Mouse (Mus musculus) gastrocnemius, postnatal 25 days (tissue): Measurements from ENCODE around the gene Spaca9. TPM values are rescaled to one million over a fixed set of nuclear protein-coding genes. Genes with fewer than 3 reads are reported as not detected.
A peak's percentile ranks its signal among the peaks of the same experiment; 100 is the strongest.

ENCODE experiments used
- DNase-seq: peaks from one replicate; pipeline ENCODE4 v3.0.0; 2022
- long read RNA-seq, 2 experiments: library from polyadenylated mRNA; stranded (forward); transcript quantifications; one replicate each; pipeline ENCODE4 v2.0.0; 2021
- total RNA-seq, 2 experiments: library from RNA; stranded (reverse); gene quantifications; 1 replicate in 1 of 2; 2 replicates in 1 of 2; pipeline ENCODE4 v1.2.3; 2021

Gene Spaca9
- total RNA-seq, result not detected
- long read RNA-seq, experiment 1, result 0 reads
- long read RNA-seq, experiment 2, partial matches to known transcripts, result 0 of 1 reads
- long read RNA-seq, experiment 2, other reads (novel, unspliced or antisense), result 0 of 1 reads

DNA sequence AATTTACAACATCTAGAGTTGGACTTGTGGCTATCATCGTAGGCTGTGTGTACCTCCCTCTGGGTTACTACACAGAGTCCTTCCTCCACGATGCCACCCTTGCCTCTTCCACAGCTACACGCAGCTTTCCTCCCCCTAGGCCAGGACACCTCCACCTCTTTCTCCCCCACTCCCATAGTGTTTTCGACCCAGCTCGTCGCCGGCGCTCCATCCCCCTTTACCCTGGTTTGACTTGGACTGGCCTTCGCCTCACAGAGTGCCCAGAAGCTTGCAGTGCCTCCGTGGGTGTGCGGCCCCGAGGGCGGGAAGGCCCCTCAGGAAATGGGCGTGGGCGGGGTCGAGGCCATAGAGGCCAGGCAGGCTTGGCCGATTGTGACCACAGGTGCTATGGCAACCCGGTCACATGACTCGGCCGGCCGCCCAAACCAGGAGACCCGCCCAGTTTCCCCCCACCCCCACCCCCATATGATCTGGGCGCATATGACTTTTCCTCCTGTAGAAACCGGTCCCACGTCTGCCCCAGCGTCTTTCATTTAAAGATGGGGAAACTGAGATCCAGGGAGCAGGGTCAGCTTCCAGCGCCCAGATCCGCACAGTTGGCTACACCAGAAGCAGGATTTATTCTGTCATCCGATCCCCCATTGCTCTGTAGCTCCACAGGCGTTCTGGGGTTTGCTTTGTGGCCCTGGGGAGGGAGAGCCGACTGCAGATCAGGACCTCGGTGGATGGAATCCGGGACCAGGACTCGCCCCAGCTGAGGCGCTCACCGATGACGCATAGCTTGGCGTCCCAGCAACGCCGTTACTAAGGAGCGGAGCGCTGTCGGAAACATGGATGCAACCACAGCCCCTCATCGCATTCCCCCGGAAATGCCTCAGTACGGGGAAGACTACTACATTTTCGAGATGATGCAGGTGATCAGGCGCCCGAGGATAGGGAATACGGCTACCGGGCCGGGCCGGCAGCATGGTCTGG, at the start of gene Spaca9, which contains the start of gene Ak8:
Gene Spaca9 (minus strand): TSS at position 367 of the 975 bp plus-strand sequence.
Gene Ak8 (plus strand): TSS at position 804 of the 975 bp plus-strand sequence.
- peak; percentile 63 for DNase-seq

DNA sequence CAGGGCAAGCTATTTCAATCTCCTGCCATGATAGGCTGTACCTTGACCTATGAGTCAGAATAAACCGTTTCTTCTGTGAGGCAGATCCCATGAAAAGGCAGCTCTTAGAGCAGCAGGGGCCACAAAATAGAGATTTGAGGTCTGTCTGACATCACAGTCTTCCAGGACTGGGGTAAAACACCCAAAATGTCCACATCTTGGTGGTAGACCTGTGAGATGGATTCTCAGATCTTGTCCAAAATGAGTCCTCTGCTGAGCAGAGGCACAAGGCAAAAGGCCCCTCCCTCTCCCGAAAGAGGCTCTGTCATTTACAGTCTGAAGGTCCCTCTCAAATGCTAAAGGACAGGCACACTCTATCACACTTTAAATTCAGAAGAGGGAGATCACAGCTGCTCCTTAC, 48.2 kb upstream of the Spaca9 start:
- DNase-seq, result no peak

DNA sequence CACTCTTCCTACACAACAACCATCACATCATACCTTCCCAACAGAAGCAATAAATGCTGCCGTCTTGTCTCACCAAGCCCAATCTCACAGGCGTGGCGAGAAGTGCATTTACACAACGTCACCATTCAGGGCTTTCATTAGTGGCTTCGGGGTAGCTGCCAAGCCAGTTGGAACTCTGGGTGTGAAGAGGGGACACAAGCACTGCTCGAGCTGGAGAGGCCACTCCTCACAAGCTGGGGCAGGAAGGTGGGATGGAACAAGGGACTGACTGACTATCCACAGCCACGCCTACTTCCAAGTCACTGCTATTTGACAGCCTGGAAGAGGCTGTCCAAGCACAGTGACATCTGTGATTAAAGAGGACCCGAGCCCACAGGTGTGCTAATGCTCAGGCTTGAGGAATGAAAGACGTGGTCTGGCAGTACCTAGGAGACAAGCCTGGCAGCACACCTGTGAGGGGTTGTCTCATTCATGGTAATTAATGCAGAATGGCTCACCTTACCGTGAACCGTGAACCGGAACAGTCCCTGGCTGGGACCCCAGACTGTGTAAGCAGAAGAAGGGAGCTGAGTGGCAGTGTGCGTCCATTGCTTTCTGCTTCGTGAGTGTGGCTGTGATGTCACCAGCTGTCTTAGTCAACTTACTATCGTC, 47.3 kb upstream of the Spaca9 start:
- no peak for DNase-seq

DNA sequence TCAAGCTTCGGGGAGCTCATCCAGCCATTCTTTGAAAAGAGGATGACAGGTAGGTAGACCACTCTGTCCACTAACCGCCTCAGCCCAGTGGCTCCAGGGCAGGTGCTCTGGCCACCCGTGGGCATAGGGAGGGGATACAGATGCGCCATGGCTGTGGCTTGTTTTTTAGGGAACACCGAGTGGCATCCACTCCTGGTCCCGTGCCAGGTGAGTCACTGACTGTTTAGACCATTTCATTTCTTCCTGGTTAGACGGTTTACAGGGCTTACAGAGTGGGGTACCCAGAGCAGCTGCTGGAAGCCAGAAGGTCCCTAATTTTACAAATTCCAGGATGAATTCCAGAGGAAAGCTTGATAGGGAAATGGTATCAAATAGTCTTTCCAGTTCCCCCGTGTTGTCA, 43.2 kb upstream of the Spaca9 start:
- DNase-seq, result no peak

DNA sequence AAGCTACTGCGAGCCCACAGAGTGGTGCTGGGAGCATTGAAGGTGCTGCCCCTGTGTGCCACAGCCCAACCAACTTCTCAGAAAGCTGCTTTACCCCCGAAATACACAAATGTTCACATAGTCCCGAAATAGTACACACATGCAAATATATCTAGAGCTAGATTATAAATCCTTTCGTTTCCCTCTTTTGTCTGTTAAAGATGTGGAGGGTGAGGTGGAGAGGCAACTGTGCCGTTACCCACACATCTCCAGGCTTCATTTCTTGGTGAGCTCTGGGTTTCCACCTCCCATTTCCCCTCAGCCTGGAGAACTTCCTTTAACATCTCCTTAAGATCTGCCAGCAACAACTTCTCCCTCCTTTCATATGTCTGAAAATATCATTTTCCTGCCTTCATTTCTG, 40.6 kb upstream of the Spaca9 start:
- DNase-seq, result no peak

DNA sequence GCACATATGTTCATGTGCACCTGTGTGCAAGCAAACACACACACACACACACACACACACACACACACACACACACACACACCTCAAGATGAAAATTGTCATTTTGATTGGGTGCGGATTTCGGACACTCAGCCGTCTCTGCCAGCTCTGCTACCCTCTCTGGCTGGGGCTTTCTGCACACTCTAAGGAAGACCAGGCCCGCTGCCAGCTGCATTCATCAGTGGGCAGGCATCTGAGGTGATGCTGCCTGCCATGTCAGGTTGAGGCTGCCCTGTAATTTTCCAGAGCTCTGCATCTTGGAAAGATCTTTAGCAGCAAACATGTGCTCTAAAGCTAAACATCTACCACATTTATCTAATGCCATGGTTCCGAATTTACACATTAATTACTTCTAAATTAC, 37.6 kb upstream of the Spaca9 start:
- DNase-seq, result no peak

DNA sequence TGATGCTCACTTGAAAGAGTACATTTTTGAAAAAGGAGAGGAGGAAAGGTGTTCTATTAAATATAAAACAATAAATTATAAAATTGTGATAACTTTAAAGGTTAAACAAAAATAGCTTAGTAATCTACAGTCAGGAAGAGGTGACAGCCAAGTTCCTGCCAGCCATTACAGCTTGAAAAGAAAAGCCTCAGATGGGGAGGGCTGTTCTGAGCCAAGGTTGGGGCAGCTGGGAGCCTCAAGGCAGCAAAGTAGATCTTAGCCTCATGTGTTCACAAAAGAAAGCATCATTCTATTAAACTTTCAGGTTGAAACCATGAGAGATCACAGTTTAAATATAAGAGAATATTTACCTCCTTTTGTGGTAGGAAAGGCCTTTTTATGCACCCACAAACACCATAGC, 31.1 kb upstream of the Spaca9 start:
- DNase-seq, result no peak

DNA sequence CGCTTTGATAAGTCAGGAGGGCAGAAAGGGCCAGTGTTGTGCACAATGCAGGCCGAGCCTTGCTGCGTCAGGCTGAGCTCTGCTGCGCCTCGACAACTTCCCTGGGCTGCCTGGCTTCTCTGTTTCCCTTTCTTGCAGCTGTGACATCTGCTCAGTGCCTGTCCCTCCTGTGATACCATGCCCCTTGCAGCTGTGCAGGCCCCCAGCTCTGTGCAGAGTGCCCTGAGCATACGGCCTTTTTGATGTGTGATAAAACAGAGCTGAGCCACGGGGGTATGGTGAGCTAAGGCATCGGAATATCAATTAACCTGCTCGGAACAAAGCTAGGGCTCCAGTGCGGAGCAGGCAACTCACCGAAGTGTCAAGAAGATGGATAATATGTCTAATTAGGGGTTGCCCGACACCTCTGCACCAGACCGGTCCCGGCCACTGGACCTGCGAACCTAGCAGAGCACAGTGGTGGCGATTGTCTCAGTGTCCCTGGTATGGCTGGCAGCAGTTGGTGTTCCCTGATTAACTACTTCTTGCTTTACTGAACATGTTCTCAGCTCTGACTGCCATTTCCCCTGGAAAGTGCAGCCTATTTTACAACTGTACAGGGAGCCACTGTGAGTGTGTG, 28.4 kb upstream of the Spaca9 start:
- DNase-seq, result no peak

DNA sequence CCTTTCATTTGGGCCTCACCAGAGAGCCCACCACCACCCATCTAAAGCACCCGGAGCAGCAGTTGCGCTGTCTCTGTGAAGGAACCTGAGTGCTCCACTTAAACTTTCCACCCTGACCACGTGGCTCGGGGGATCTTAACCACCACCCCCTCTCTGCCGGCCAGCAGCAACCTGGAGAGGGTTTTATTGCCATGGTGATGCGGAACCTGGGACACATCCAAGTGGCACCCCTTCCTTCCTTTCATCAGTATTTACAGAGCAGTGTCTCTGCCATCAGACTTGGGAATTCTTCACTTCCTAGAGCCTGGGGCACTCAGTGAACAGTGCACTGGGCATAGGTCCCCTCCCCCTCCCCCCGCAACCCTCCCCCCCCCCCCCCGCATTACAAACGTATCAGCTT, 24.4 kb upstream of the Spaca9 start:
- DNase-seq, result no peak

DNA sequence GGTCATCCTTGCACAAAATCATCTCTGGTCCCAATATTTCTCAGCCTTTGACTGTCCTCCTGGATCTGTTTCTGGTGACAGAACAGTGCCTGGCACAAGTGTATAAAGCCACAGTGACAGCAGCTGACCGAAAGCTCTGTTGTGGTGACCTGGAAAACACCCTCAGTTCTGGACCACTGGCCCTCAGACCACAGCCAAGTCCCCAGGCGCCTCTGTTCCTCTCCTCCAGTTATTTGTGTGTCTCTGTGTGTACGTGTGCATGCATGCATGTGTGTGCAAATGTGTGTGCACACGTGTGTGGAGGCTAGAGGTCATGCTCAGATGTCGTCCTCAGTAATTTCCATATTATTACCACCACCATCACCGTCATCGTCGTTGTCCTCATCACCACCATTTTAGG, 22.9 kb upstream of the Spaca9 start:
- no peak for DNase-seq

DNA sequence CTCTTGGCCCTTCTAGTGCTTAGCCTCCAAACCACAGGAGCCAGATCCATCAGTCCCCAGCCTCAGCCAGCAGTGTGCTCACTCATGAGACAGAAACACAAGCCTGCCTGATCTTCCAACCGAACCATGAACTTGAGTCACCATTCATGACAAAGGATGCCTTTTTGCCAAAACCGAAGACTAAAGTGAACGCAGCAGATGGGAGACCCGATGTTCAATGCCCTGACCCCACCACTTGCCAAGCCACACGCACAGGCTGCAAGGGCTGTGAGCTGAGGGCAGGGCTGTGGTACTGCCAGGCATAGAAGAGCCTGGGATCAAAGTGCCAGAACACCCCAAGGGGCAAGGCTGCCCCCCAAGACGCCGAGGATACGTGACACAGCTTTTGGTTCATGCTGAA, 13.5 kb upstream of the Spaca9 start:
- no peak for DNase-seq

DNA sequence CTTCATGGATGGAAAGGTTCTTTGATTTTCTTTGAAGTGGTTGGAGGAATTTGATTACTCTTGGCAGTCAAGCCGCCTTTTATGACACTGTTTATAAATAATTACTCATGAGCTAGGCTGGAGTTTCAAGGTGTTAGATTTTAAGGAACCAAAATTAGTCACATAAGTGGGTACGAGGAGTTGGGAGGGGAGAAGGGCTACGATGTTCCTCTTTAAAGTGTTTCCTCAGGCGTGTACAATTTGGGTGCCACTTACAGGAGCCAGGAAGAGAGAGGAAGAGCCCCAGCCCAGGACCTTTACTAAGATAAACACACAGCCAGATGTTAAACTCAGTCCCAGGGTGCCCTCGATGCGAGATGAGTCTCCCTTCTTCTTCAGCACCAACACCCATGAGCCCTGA, 7.3 kb upstream of the Spaca9 start:
- DNase-seq, result no peak

DNA sequence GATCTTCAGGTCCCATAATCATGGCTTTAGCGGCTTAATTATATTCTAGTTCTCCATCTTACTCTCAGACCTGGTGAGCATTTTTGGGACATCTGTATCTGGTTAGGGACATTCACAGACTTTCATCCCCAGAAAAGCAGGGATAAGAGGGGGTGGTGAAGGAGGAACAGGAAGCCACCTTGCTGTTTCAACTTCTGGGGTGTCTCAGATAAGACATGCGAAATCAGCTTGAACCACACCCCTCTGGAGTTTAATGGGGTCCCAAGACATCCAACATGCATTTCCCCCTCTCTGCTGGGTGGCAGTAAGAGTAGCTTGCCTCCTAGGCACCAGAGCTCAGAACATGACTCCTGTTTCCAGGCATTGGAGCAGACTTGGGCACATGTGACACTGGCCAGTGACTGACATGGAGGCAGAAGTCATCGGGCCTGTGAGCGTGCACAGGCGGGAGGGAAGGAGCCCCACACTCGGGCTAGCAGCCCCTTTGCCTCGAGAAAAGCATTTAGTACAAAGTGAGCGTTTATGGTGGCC, 6.6 kb upstream of the Spaca9 start:
- no peak for DNase-seq

DNA sequence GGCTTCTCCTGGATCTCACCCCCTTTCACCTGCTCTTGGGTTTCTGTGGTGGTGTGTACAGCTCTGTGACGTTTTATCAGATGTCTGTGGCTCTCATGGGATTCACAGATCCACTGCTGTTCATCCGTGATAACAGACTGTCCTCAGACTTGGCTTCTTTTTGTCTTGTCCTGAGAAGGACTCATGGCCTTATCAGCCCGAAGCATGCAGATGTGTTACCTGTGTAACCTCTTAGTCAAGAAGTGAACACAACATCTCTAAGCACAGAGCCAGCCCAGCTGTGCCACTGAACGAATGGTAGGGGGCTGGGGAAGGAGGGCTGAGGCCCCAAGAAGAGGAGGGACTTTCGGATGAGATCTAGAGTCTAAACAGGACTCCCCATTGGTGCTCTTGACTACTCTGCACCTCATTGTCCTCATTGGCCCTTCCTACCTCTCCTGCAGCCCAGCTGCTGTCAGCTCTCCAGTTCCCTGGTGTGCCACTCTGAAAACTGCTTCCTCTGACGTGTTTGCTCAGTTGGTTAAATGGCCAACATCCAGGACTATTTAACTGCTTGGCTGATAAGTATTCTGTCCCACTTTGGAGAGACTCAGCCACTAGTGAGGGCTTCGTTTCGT, 2.2 kb upstream of the Spaca9 start:
- DNase-seq, result no peak

DNA sequence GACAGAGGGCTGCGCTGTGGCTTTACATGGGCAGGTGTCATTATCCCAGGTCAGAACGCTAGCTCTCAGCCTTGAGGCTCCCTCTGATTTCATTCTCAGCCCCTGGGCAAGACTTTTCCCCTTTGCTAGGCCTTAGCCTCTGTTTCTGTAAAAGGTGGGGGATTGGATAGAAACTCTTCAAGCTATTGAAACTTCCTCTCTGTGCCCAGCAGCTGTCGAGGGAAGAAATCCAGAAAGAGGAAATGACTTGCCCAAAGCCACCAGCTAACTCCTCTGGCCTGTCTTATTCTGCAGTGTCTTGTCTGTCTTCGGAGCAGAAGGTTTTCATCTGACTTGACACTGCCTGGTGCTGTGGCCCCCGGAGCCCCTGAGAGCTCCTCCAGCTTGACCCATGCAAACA, 961 bp downstream of the Spaca9 start:
- DNase-seq, result no peak

DNA sequence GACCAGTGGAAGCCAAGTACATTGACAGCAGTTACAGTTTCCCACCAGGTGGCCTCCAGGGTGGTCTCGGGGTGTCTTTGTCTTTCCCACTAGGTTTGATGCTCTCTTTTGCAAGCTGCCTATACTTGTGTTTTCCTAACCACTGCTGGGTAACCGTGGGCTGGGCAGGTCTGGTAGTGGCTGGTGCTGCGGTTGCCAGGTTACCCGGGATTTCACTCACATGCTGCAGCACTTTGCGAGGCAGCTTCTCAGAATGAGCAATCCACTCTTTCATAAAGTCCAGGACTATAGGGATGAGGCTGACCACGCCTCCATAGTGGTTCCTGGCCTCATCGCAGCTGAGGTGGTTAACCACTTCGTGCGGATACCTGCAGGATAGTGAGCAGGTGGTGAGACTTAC, 6.8 kb downstream of the Spaca9 start:
- no peak for DNase-seq

DNA sequence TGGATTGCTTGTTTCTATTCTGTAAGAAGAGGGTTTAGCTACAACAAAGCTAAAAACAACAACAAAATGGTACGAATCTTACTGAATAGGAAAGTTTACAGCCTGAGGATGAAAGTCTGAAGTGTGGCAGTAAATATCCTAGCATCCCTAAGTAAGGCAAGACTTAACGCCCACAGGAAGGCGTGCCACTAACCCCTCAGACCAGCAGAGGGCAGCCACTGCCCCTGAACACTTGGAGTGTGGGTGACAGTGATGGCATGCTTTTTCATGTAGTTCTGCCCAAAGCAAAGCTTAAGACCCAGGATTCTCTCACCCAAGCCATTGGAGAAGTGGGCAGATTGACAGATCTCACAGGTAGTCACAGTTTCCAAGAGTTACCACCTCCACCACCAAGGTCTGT, 11.1 kb downstream of the Spaca9 start:
- DNase-seq, result no peak

DNA sequence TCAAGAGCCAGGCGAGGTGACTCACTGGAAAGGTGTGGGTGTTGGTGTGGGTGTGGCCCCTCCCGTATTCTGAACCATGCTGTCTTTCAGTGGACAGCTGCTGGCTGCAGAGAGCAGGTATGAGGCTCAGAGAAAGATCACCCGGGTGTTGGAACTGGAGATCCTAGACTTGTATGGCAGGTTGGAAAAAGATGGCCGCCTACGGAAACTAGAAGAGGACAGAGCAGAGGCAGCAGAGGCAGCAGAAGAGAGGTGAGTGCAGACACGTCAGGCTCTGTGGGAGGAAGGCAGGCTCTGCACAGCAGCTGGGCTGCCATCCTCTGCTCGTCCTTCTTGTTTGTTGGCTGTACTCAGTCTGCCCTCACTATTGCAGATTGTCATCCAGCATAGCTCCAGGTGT, 13.6 kb downstream of the Spaca9 start:
- no peak for DNase-seq

DNA sequence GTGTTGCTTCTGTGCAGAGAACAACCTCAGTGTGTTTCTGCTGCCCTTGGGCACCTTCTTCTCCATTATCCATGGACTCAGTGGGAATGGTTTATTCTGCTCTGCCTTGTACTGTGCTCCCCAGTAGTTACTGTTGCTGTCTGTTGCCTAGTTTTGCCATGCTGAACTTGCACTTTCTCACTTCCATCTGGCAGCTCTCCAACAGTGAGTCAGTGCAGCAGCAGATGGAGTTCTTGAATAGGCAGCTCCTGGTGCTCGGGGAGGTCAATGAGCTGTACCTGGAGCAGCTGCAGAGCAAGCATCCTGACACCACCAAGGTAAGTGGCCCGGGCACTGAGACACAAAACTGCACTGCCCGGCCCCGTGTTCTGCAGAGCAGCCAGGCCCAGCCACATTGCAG, 17.8 kb downstream of the Spaca9 start:
- DNase-seq, result peak; percentile 28

DNA sequence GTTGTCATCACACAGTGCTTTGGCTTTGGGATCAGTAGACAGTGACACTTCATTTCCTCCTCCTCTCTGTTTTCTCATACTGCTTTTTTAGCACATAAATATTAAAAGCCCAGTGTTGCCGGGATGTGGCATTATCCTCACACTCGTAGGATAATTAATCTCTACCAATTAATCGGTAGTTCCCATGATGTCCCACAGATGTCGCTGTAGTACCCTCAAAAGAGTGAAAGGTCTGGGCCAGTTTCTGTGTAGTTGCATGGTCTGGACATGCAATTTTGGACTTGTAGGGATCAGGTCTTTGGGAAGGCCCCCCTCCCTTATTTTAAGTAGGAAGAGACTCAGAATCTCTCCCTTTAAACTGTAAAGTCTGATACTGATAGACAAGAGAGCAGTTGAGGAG, 18.8 kb downstream of the Spaca9 start:
- DNase-seq, result no peak

DNA sequence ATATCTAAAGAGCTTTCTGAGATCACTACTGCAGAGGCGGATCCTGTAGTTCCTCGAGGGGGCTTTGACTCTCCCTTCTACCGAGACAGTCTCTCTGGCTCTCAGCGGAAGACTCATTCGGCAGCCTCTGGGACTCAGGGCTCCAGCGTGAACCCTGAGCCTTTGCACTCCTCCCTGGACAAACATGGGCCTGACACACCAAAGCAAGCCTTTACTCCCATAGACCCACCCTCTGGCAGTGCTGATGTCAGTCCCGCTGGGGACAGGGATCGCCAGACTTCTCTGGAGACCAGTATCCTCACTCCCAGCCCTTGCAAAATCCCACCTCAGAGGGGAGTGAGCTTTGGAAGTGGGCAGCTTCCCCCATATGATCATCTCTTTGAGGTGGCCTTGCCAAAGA, 23.5 kb downstream of the Spaca9 start:
- no peak for DNase-seq

DNA sequence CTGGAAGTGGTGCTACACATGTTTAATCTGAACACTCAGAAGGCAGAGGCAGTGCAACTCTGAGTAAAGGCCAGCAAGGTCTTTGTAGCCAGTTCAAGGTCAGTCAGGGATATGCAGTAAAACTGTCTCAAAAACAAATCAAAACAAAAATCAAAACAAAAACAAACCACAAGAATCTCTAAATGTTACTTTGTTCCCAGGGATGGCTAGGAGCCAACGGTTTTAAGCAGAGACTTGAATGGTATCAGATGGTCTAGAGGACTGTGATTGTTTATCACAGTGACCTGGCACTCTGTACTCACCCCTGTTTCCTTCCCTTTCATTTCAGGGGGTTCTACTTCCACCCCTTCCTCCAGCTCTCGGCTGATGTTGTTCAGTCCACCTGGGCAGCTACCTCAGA, 28.1 kb downstream of the Spaca9 start:
- no peak for DNase-seq
